Mouse (Mus musculus) adrenal gland (tissue): Measurements from ENCODE around the gene Sec31a.
"Not testable (repeated sequence)": the region's sequence is repeated elsewhere in the genome, so short reads cannot be mapped to it uniquely, and the experiment has no call there.

ENCODE experiments used
- intact Hi-C: fragments of 180-260 bp; cut with DNase I; formaldehyde crosslinking; loops from one replicate; pipeline ENCODE4 v1.15.1; 2025
- long read RNA-seq, 2 experiments: library from polyadenylated mRNA; unstranded; transcript quantifications; one replicate each; pipeline ENCODE4 v2.0.0; 2020; ENCODE audit warnings: borderline replicate concordance in 1 of 2; ENCODE audit not compliant: insufficient replicate concordance in 1 of 2

Sec31a gene
- long read RNA-seq, experiment 1, partial matches to known transcripts, result 17 of 45 reads
- long read RNA-seq, experiment 1, other reads (novel, unspliced or antisense), result 26 of 45 reads
- long read RNA-seq, experiment 2, partial matches to known transcripts, result 33 of 51 reads
- long read RNA-seq, experiment 2, other reads (novel, unspliced or antisense), result 17 of 51 reads

GRCm38 (mm10) chr5:100415761-100416590 is at the start of gene Sec31a:
Sec31a (minus strand) TSS chr5:100416234.
- intact Hi-C loops, result loop anchor here (5.0 kb wide), 1 partner anchor 86 kb away; the partner anchor contains the start of gene Lin54

GRCm38 (mm10) chr5:100462374-100462773 is 46.3 kb upstream of the Sec31a start:
- intact Hi-C loops, result no loop called here

GRCm38 (mm10) chr5:100461526-100461925 is 45.5 kb upstream of the Sec31a start:
- intact Hi-C loops, result no loop called here

- intact Hi-C loops, result no loop called here
These were observed 43.4 kb upstream of the Sec31a start for GRCm38 (mm10) chr5:100459468-100459867.

GRCm38 (mm10) chr5:100451871-100452270 is 35.8 kb upstream of the Sec31a start:
- intact Hi-C loops, result no loop called here

GRCm38 (mm10) chr5:100438796-100439195 is 22.8 kb upstream of the Sec31a start:
- intact Hi-C loops, result no loop called here

- intact Hi-C loops, result no loop called here
These were observed 21.9 kb upstream of the Sec31a start for GRCm38 (mm10) chr5:100437917-100438316.

- intact Hi-C loops, result no loop called here
These were observed 21.1 kb upstream of the Sec31a start for GRCm38 (mm10) chr5:100437086-100437485.

- intact Hi-C loops, result no loop called here
These were observed 14.9 kb upstream of the Sec31a start for GRCm38 (mm10) chr5:100430966-100431365.

GRCm38 (mm10) chr5:100430076-100430390 is 14.0 kb upstream of the Sec31a start:
- intact Hi-C loops, result no loop called here

GRCm38 (mm10) chr5:100429344-100430075 is 13.5 kb upstream of the Sec31a start:
- intact Hi-C loops, result no loop called here

- intact Hi-C loops, result no loop called here
These were observed 12.8 kb upstream of the Sec31a start for GRCm38 (mm10) chr5:100428734-100429343.

- intact Hi-C loops, result no loop called here
These were observed 12.1 kb upstream of the Sec31a start for GRCm38 (mm10) chr5:100428031-100428733.

- intact Hi-C loops, result no loop called here
These were observed 11.2 kb upstream of the Sec31a start for GRCm38 (mm10) chr5:100427276-100427675.

GRCm38 (mm10) chr5:100425823-100426222 is 9.8 kb upstream of the Sec31a start:
- intact Hi-C loops, result not testable (repeated sequence)

- intact Hi-C loops, result loop anchor here (5.0 kb wide), 1 partner anchor 93 kb away; the partner anchor contains the start of gene Cops4
These were observed 8.2 kb upstream of the Sec31a start for GRCm38 (mm10) chr5:100424252-100424651.

GRCm38 (mm10) chr5:100423626-100424025 is 7.6 kb upstream of the Sec31a start:
- intact Hi-C loops, result loop anchor here (5.0 kb wide), 1 partner anchor 94 kb away; the partner anchor contains the start of gene Cops4

- intact Hi-C loops, result loop anchor here (5.0 kb wide), 1 partner anchor 83 kb away; the partner anchor contains the start of gene Lin54
These were observed 2.8 kb upstream of the Sec31a start for GRCm38 (mm10) chr5:100418861-100419260.

GRCm38 (mm10) chr5:100418077-100418476 is 2.0 kb upstream of the Sec31a start:
- intact Hi-C loops, result loop anchor here (5.0 kb wide), 1 partner anchor 84 kb away; the partner anchor contains the start of gene Lin54

- intact Hi-C loops, result loop anchor here (5.0 kb wide), 2 partner anchors 42 to 88 kb away; partner anchors contain the start of gene Lin54
These were observed 1.4 kb downstream of the Sec31a start for GRCm38 (mm10) chr5:100414474-100415196.
